Mouse (Mus musculus): ENCODE data around the gene Ppp6r3.

Ppp6r3 gene

DNA sequence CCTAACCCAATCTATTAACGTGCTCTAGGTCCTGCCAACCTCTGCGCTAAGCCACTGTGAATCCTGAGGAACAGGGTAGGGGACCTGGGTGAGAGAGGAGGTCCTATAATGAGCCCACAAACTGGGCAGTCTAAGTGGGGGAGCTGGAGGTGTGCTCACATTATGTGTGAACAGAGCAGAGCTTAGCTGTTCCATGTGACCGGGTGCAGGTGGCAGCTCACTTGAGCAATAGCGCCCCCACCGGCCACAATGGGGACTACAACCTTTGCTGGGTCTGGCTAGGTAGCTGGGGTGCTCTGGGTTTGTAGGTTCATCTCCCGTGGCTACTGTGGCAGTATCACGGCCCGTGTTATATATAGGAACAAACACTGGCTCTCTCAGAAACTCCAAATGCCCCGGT, 138.7 kb downstream of the Ppp6r3 start:
- DNase-seq (ENCODE audit: low read depth in 2 of 2, low spot score in 2 of 2) = peak; percentile 28 to 40

DNA sequence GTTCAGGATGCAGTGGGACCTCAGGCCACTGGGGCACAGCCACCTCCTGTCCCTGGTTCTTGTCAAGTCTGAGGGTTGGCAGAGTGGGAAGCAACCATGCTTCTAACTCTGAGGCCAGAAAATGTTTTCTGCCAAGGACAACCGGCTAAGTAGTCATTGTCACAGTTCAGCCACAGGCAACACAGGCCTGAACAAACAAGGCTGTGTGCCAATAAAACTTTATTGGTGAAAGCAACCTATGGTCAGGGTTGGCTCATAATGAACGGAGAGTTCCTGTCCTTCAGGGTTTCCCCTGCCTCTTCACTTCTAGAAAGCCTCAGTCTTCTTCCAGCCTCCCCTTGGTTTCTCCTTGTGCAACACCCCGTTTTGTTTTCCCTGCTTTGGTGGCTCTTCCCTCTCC, 139.7 kb downstream of the Ppp6r3 start:
- no peak for DNase-seq (ENCODE audit: low read depth in 2 of 2, low spot score in 2 of 2)

DNA sequence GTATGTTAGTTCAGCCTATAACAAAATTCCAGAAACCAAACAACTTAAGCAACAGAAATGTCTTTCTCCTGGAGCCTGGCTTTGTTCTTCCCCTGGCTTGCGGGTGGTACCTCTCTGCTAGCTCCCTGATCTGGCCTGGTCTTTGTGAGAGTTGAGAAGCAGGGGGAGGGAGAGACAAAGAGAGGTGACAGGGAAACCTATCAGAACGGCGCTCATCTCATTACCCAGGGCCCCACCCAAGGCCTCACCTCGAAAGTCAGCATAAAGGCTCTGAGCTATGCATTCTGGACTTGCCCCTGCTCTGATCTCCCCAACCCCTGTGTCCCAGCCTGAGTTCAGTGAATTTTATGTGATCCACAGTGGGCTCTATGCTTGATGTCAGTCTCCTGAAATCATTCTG, 140.9 kb downstream of the Ppp6r3 start:
- DNase-seq (ENCODE audit: low read depth in 2 of 2, low spot score in 2 of 2) = no peak

DNA sequence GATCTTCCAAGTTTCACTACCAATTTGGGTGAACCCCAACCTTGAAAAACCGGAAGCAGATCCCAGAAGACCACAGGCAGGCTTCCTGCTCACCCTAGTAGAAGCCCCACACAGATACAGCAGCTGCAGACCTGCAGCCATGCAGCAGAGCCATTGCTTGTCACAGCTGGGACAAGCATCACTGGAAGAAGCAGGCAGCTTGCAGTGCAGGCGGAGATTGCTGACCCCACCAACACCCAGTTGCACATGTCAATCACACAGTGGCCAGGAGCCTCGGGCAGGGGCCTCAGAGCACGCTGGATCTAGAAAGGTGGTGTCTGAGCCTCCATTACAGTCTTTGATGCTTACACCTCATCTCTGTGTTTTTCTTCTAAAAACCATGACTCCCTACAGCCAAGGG, 141.4 kb downstream of the Ppp6r3 start:
- no peak for DNase-seq (ENCODE audit: low read depth in 2 of 2, low spot score in 2 of 2)

GRCm38 (mm10) chr19:3431969-3432368, 143.6 kb downstream of the Ppp6r3 start:
- no peak for DNase-seq (ENCODE audit: low read depth in 2 of 2, low spot score in 2 of 2)

DNA sequence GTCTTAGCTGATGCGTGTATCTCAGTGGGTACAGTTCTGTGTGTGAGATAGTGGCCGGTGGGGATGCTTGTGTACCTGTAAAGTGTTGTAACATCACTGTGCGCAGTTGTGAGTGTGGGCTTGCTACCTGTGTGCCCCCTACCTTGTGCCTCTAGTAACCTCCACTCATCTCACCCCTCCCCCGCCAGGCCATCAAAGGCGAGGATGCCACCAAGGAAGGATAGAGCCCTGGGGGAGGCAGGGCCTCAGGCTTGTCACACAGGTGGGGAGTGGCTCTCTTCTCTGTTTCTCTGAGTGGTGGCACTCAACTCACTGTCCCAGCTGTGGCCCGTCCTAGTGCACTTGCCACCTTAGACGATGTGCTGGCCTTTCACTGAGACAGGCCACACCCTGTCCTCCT, 144.5 kb downstream of the Ppp6r3 start:
- DNase-seq (ENCODE audit: low read depth in 2 of 2, low spot score in 2 of 2) = no peak

DNA sequence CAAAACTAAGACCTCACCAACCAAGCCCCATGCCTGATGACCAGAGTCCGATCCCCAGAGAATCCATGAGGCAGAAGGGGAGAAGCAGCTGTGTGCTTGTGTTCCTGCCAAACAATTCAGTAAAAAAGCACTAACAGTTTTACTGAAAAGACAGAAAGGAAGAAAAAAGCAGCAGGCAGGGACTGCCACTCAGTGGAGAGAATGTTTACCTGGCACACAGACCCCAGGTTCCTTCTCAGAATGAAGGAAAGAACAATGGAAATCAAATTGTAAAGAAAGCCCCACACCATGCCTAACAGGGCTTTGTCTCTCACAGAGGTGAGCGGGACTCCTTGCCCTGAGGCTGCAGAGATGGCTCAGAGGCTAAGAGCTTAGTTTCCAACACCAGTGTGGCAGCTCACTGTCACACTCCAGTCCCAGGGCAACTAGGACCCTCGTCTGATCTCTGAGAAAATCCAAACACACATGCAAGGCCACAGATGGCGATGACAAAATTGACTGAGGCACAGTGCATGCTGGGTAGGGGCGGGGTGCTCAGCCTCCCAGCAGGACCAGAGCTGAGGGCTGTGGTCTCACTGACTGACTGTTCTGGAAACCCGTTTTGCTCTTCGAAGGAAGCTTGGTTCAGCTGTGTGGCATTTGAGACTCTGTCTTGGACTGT, 146.3 kb downstream of the Ppp6r3 start:
- no peak for DNase-seq (ENCODE audit: low read depth in 2 of 2, low spot score in 2 of 2)

DNA sequence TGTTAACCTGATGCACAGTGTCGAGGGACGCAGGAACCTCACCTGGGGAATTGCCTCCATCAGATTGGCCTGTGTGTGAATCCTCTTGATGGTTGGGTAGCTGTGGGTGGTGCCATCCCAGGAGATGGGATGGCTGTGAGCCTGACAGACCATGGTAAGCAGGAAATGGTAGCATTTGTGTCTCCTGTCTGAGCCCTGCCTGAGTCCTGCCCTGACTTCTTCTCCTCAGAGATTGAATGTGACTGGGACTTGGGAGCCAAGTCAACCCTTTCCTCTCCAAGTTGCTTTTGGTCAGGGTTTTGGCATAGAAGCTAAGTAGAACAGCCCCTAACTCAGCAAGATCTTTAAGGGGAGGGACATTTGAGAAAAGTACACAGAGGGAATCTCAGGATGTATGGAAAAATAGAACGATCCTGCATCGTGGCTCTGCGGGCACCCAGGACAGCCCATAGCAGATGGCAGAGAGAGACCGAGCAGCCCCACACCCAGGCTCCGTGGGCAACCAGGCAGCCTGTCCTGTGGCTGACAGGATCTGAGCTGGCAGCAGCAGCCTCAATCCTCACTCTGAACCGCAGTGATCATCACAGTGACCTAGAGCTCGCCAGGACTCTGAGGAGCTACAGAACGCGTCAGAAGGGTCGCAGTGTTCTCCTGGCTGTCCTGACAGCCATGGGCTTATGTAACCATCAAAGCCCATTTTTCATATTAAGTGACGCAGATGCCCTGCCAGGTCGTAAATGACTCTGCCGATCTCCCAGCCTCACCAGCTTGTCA, 147.3 kb downstream of the Ppp6r3 start:
- no peak for DNase-seq (ENCODE audit: low read depth in 2 of 2, low spot score in 2 of 2)

DNA sequence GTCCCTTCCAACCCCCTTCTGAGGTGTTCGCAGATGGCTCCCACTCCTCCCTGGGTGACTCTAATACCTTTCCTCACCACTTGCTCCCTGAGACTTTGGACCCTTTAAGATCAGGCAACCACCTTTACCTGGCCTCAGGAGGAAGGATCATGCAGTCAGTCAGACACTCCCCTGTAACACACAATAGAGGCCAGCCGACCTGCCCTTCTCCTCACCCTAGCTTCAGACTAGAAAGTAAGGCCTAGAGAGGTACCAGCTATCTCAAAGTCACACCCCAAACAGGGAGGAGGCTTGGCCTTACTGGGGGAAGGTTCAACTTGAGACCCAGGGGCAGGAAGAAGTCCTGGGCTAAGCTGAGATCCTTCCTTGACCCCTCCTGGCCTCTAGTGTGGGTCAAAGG, 151.3 kb downstream of the Ppp6r3 start:
- DNase-seq (ENCODE audit: low read depth in 2 of 2, low spot score in 2 of 2) = no peak

DNA sequence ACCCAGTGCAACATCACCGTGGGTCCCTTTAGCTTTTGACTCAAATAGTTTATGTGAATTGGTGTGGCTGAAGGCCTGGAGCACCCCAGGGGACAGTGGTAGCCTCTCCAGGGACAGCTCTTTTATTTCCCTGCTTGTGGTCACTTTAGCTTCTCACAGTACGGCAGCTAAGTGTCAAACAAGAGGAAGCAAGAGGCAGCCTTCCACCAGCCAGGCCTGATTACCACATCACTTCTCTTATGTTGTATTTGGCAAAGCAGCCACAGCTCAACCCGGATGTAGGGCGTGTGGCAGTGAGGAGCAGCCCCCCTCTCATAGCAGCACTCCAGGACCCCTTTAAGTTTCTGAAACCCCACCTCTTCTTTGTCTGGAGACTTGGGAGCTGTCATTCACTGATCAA, 152.6 kb downstream of the Ppp6r3 start:
- no peak for DNase-seq (ENCODE audit: low read depth in 2 of 2, low spot score in 2 of 2)

GRCm38 (mm10) chr19:3422488-3422887, 153.1 kb downstream of the Ppp6r3 start:
- no peak for DNase-seq (ENCODE audit: low read depth in 2 of 2, low spot score in 2 of 2)

DNA sequence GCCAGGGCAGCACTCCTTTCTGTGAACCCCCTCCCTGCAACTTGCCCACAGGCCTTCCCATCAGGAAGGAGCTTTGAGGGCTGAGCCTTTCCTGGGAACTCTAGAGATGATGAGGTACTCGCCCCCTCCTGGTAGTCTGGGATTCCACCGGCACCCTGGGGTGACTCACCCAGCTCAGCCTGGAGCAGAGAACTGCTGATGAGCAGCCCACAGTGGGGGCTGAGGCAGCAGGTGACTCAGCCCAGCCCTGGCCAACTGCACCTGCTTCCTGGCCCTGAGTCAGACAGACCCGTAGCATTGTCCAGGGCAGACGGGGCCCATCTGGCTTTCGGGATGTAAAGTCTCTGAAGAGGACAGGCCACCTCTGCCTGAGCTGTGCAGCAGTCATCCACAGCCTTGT, 156.3 kb downstream of the Ppp6r3 start:
- no peak for DNase-seq (ENCODE audit: low read depth in 2 of 2, low spot score in 2 of 2)

GRCm38 (mm10) chr19:3414268-3414733, 161.2 kb downstream of the Ppp6r3 start, which contains the start of gene Gal:
Gal (minus strand) TSS chr19:3414544.
- no peak for DNase-seq (ENCODE audit: low read depth in 2 of 2, low spot score in 2 of 2)

DNA sequence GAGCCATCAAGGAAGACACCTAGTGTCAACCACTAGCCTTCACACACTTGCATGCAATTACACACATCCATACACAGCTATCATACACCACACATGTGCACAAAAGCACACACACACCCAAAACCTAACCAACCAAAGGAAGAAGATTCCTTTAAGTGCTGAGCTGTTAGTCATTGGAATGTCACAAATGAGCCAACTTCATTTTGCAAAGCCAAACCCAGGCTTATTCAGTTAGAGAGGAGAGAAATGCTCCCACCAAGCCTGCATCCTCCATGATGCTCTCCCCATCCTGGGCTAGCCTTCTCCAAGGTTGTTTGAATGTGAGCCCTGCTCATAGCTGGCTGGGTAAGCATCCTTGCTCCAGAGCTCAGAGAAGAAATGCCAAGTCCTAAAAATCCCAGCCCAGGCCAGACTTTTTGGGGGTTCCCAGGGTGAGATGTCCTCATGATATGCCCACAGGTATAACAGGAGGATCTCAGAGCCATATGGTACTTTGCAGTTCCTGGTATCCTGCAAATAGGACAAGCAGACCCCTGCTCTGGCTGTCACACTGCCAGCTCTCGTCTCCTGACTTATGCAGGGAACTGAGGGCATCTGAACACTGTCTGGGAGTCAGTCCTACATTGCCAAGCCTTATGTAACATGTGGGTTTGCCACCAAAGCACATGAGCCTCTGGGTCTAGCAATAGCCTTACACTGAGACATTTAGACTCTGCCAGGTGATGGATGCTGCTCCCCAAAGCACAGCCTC, 169.8 kb downstream of the Ppp6r3 start:
- DNase-seq (ENCODE audit: low read depth in 2 of 2, low spot score in 2 of 2) = no peak
